Mouse (Mus musculus) myocyte (in vitro differentiated cells): ENCODE measurements around the gene Crtc2. TPM values are rescaled to one million over a fixed set of nuclear protein-coding genes. Genes with fewer than 3 reads are reported as not detected.
"Not testable (repeated sequence)": the region's sequence is repeated elsewhere in the genome, so short reads cannot be mapped to it uniquely, and the experiment has no call there.

Source experiments
- H3K27me3 ChIP-seq: one replicate; pipeline ENCODE4 v1.6.1; 2011; ENCODE audit not compliant: control insufficient read depth, insufficient read depth, insufficient read length
- H3K36me3 ChIP-seq: one replicate; pipeline ENCODE4 v1.6.1; 2011; ENCODE audit not compliant: control insufficient read depth, insufficient read depth
- H3K4me2 ChIP-seq: one replicate; pipeline ENCODE4 v1.6.1; 2011; ENCODE audit warnings: low read depth, control low read depth
- H3K4me3 ChIP-seq: one replicate; pipeline ENCODE4 v1.5.1; 2011; ENCODE audit warnings: mild to moderate bottlenecking, control low read depth, moderate library complexity
- H3K79me2 ChIP-seq: one replicate; pipeline ENCODE4 v1.6.1; 2011; ENCODE audit not compliant: control insufficient read depth, insufficient read depth
- H3ac ChIP-seq: one replicate; pipeline ENCODE4 v1.6.1; 2011; ENCODE audit not compliant: control insufficient read depth, insufficient read length
- CEBPB ChIP-seq: IDR thresholded peaks from 2 replicates; pipeline ENCODE4 v1.6.1; 2011; ENCODE audit warnings: mild to moderate bottlenecking, moderate library complexity; ENCODE audit not compliant: poor library complexity, insufficient read depth, severe bottlenecking
- E2F4 ChIP-seq: IDR thresholded peaks from one replicate; pipeline ENCODE4 v1.6.1; 2011; ENCODE audit warnings: mild to moderate bottlenecking, control low read depth, moderate library complexity; ENCODE audit not compliant: insufficient read depth
- MAX ChIP-seq: IDR thresholded peaks from one replicate; pipeline ENCODE4 v1.6.1; 2011; ENCODE audit warnings: low read depth, mild to moderate bottlenecking, control low read depth
- MYOD1 ChIP-seq, 3 experiments: IDR thresholded peaks; one replicate each; pipeline ENCODE4 v1.6.1; 2011; ENCODE audit warnings: control low read depth in 2 of 3, low read depth in 2 of 3, mild to moderate bottlenecking in 2 of 3, moderate library complexity in 1 of 3; ENCODE audit not compliant: insufficient read length in 2 of 3, control insufficient read depth in 1 of 3
- MYOG ChIP-seq, 3 experiments: IDR thresholded peaks; one replicate each; pipeline ENCODE4 v1.6.1; 2011; ENCODE audit warnings: control low read depth in 2 of 3, low read depth in 2 of 3, mild to moderate bottlenecking in 2 of 3; ENCODE audit not compliant: insufficient read length in 2 of 3, control insufficient read depth in 1 of 3, insufficient read depth in 1 of 3
- POLR2A ChIP-seq: IDR thresholded peaks from one replicate; pipeline ENCODE4 v1.6.1; 2011; ENCODE audit warnings: low read depth, mild to moderate bottlenecking, control low read depth, moderate library complexity; ENCODE audit not compliant: insufficient read length
- POLR2AphosphoS2 ChIP-seq: IDR thresholded peaks from one replicate; pipeline ENCODE4 v1.6.1; 2011; ENCODE audit warnings: low read depth, control low read depth; ENCODE audit not compliant: insufficient read length
- REST ChIP-seq: IDR thresholded peaks from one replicate; pipeline ENCODE4 v1.6.1; 2011; ENCODE audit warnings: mild to moderate bottlenecking, control low read depth, moderate library complexity; ENCODE audit not compliant: insufficient read depth, insufficient read length
- SRF ChIP-seq: IDR thresholded peaks from one replicate; pipeline ENCODE4 v1.6.1; 2011; ENCODE audit warnings: low read depth; ENCODE audit not compliant: control insufficient read depth, insufficient read length
- TCF12 ChIP-seq: IDR thresholded peaks from one replicate; pipeline ENCODE4 v1.6.1; 2011; ENCODE audit warnings: mild to moderate bottlenecking, control low read depth; ENCODE audit not compliant: poor library complexity, insufficient read depth, severe bottlenecking
- TCF3 ChIP-seq: IDR thresholded peaks from one replicate; pipeline ENCODE4 v1.6.1; 2011; ENCODE audit warnings: low read depth, control low read depth; ENCODE audit not compliant: insufficient read length
- USF1 ChIP-seq: IDR thresholded peaks from one replicate; pipeline ENCODE4 v1.6.1; 2011; ENCODE audit warnings: low read depth, mild to moderate bottlenecking, control low read depth, moderate library complexity
- polyA plus RNA-seq: library from polyadenylated mRNA; unstranded; fragments of >200 nt; fragmentation: generic; extraction: Trizol; gene quantifications from one replicate; pipeline ENCODE4 v1.2.1, GENCODE M21; 2012; ENCODE audit warnings: missing spikeins

Gene Crtc2
- polyA plus RNA-seq, 1 experiment = 19.9 TPM

- no peaks in the 10 kb centered on the region for H3K79me2 ChIP-seq
- H3ac ChIP-seq = no peak overlapping the region
- TF ChIP-seq TCF3 (no peak), SRF (no peak), E2F4 (no peak), MYOG (IDR thresholded peaks at IDR 0.05; ENCODE audit: control insufficient read depth in 1 of 3, insufficient read depth in 1 of 3, insufficient read length in 2 of 3, low read depth in 2 of 3) (no peak), REST (no peak), MAX (no peak), TCF12 (no peak), USF1 (no peak), POLR2A (no peak), POLR2AphosphoS2 (no peak), CEBPB (no peak), MYOD1 (IDR thresholded peaks at IDR 0.05; ENCODE audit: control insufficient read depth in 1 of 3, insufficient read length in 2 of 3, low read depth in 2 of 3) (no peak)
- no peaks in the 10 kb centered on the region for H3K27me3 ChIP-seq
- no peak overlapping the region for H3K4me3 ChIP-seq
- H3K36me3 ChIP-seq = no peaks in the 10 kb centered on the region
- no peak overlapping the region for H3K4me2 ChIP-seq
Observed at GRCm38 (mm10) chr3:90279216-90279615, 25.3 kb downstream of the Crtc2 start.

DNA sequence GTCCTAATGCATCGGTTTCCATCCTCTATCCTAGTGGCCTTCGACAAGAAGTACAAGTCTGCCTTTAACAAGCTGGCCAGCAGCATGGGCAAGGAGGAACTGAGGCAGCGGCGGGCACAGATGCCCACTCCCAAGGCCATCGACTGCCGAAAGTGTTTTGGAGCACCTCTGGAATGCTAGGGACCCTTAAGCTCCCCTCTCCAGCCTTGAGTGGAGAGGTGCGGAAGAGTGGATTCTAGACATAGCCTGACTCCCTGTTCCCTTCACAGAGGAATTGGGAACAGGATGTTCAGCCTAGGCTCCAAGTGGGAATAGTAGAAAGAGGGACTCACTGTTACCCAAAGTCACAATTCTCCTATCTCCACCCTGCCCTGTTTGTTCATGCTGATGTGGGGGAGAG lies 25.8 kb downstream of the Crtc2 start:
- TF ChIP-seq SRF (no peak), POLR2A (no peak)
- Histone ChIP-seq H3K4me3 (no peak overlapping the region), H3K36me3 (no peaks in the 10 kb centered on the region), H3K4me2 (no peak overlapping the region), H3K27me3 (no peaks in the 10 kb centered on the region), H3K79me2 (no peaks in the 10 kb centered on the region), H3ac (no peak overlapping the region)

DNA sequence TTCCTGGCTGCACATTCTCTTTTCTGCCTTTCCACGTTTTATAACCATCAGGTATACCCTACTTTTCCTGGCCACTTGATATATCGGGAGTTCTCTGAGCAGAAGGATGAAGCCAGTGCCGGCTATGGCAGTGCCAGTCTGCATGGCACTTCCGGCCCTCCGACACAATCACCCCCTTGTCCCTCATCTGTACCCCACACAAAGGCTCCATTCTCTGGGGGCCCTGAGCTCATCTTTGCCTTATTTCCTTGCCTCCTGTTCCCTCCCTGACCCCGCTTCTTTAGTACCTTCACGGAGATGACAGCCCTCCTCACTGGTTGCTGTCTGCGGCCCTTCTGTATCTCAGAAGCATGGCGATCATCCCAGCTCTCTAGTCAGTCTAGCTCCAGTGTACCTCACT lies 26.7 kb downstream of the Crtc2 start:
- no peak overlapping the region for H3K4me2 ChIP-seq
- no peaks in the 10 kb centered on the region for H3K79me2 ChIP-seq
- H3ac ChIP-seq = no peak overlapping the region
- TF ChIP-seq E2F4 (no peak), USF1 (no peak), SRF (no peak), REST (no peak), TCF12 (no peak), MYOD1 (IDR thresholded peaks at IDR 0.05; ENCODE audit: control insufficient read depth in 1 of 3, insufficient read length in 2 of 3, low read depth in 2 of 3) (no peak), POLR2AphosphoS2 (no peak), MAX (no peak), TCF3 (no peak), MYOG (IDR thresholded peaks at IDR 0.05; ENCODE audit: control insufficient read depth in 1 of 3, insufficient read depth in 1 of 3, insufficient read length in 2 of 3, low read depth in 2 of 3) (no peak), CEBPB (no peak), POLR2A (no peak)
- no peaks in the 10 kb centered on the region for H3K27me3 ChIP-seq
- H3K4me3 ChIP-seq = no peak overlapping the region
- no peaks in the 10 kb centered on the region for H3K36me3 ChIP-seq

DNA sequence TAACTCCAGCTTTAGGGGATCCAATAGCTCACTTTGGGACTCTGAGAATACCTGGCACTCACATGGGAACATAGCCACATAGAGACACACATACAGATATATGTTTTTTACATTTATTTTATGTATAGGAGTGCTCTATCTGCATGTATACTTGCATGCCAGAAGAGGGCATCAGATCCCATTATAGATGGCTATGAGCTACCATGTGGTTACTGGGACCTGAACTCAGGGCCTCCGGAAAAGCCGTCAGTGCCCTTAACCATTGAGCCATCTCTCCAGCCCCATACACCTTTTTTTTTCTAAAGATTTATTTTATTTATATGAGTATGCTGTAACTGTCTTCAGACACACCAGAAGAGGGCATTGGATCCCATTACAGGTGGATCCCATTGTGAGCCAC lies 30.2 kb downstream of the Crtc2 start:
- H3ac ChIP-seq = no peak overlapping the region
- no peaks in the 10 kb centered on the region for H3K79me2 ChIP-seq
- no peak overlapping the region for H3K4me2 ChIP-seq
- H3K27me3 ChIP-seq = no peaks in the 10 kb centered on the region
- no peaks in the 10 kb centered on the region for H3K36me3 ChIP-seq
- TF ChIP-seq MAX (no peak), TCF3 (no peak), SRF (no peak), POLR2AphosphoS2 (no peak), POLR2A (no peak), REST (no peak), CEBPB (no peak), USF1 (no peak), MYOG (IDR thresholded peaks at IDR 0.05; ENCODE audit: control insufficient read depth in 1 of 3, insufficient read depth in 1 of 3, insufficient read length in 2 of 3, low read depth in 2 of 3) (no peak)
- H3K4me3 ChIP-seq = no peak overlapping the region

DNA sequence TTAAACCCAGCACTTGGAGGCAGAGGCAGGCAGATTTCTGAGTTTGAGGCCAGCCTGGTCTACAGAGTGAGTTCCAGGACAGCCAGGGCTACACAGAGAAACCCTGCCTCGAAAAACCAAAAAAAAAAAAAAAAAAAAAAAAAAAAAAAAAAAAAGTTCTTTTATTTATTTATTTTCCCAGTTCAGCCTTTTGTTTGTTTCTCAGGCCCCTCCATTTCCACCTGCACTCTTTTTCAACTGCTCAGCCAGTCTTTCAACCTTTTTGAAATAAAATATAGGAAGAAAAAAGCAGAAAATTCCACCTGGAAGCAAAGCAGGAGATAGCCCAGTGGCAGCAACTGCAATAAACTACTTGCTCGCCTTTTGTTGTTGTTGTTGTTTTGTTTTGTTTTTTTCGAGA lies 35.4 kb downstream of the Crtc2 start:
- H3K4me2 ChIP-seq, H3K27me3 ChIP-seq, H3ac ChIP-seq, H3K36me3 ChIP-seq, H3K4me3 ChIP-seq, H3K79me2 ChIP-seq: not testable (repeated sequence)
